Mouse (Mus musculus): ENCODE data around the gene Gm12355.

Gene Gm12355

DNA sequence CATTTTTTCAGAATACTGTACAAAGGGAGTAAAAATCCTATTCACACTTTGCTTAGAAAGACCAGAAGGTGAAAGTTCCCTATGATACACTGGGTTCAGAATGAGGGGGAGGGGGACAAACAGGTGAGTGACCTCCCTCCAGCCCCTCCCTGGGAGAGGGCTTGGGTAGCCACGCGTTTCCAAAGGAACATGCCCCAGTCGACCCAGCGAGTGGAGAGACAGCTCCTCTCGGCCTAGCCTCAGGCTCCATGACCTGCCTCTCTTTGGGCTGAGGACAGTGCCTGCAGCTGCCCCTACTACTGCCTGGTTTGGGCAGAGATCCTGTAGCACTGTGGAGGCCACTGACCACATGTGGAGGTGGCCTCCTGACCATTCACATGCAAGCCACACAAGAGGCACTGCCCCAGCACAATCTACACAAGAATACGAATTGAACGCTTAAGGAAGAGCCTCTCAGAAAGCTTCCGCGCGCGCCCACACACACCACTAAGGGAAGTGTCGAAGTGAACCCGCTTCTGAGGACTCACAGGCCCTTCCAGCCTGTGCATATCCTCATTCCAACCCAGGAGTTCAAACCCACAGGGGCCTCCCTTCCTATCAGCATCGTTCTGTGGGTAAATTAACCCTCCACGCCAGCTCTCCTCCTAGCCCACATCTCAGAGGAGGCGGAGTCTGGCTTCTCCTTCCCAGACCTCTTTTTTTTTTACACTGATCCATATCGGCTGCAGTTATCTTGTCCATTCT is 44.0 kb downstream of the Gm12355 start:
- DNase-seq (ENCODE audit: low spot score in 2 of 2), result no peak

DNA sequence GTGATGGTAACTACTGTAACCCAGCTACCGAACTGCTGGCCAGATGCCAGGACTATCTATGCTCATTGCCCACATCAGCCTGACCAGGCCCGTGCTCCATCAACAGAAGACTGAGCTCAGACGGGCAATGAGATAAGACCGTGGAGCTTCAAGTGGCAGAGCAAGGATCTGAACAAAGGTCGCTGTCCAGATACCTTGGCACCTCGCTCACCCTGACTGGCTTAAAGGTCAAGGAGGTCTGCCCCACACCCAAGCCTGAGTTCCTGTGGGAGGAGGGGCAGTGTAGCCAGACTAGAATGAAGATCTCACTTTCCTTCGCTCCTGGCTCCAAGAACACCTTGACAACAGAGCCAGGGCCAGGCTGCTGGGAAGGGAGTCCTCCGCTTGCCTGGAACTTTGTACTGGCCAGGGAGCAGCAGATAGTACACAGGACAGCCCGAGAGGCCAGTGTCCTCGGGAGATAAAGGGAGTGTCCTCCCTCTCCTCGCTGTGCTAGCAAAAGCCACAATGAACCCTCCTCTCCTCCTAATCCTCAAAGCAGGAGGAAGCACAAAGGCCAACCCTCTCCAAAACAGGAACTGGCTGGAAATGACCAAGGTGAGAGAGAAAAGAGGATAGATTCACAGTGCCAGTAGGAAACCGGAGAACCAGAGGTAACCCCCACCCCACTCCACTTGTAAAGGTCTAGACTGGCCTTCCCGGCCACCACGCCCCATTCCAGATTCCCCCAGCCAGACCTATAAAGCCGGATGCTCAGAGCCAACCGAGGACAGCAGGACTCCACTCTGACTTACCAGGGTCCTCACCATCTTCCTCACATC is 45.0 kb downstream of the Gm12355 start:
- DNase-seq (ENCODE audit: low spot score in 2 of 2), result no peak

DNA sequence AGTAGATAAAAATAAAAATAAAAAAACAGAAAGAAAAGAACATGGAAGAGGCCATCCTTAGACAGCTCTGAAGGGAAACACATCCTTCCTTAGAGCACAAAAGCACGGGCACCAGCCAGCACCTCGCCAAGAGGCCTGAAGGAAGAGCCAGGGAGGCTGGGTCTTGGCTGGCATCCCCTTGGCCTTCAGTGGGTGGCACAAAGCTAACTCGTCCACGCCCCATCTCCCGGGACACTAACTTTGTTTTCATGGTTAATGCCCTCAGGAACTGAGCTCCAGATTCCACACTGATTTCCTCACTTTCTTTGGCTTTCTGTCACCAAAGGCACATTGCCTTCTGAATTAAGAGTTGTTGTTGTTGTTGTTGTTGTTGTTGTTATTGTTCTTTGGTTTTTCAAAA is 47.7 kb downstream of the Gm12355 start:
- DNase-seq (ENCODE audit: low spot score in 2 of 2), result no peak
